Mouse (Mus musculus): ENCODE results near the gene Phox2a. TPM values are rescaled to one million over a fixed set of nuclear protein-coding genes. Genes with fewer than 3 reads are reported as not detected.

Gene Phox2a
- polyA plus RNA-seq, 2 experiments = not detected

DNA sequence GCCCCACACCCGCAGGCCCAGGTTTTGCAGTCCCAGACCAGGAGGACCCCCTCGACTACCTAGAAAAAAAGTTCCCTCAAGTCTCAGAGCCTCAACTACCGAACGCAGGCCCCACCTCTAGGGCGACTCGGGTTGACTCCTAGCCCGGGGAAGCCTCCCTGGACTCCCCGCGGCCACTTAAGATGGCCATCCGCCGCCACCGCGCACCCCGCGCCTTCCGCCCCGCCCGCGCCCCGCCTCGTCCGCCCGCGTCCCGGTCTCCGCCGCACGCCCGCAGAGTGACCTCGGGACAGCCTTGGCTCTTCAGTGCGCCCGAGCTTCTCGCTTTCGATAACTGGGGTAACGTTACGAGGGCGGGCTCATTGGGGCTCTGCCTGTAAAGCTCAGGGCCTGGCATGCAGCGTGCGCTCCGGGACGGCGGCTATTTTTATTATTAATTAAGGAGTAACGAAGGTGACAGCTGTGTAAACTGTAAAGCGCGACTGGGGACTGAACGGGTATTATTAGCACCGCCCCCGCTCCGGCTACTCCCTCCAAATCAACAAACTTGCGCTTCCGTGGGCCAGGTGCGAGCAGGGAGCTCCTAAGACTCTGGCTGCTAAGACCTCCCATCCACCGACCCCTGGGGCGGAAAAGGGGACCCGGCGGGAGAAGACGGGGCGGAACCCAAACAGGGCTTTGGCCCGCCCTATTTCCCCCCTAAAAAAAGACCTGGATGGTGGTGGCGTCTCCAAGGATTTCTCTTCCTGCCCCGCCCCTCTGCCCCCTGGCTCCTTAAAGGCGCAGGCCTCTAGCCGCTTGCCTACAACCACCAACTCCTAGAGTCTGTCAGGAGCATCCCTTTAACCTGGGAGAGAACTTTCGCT, 19.7 kb downstream of the Phox2a start, which contains the start of gene Inppl1:
Inppl1 (minus strand) TSS at position 624 of the 866 bp plus-strand sequence.
- H3K27me3 ChIP-seq (ENCODE audit: control insufficient read depth, insufficient read depth, low read length) = peaks cover 36% of the 10 kb centered on the region

DNA sequence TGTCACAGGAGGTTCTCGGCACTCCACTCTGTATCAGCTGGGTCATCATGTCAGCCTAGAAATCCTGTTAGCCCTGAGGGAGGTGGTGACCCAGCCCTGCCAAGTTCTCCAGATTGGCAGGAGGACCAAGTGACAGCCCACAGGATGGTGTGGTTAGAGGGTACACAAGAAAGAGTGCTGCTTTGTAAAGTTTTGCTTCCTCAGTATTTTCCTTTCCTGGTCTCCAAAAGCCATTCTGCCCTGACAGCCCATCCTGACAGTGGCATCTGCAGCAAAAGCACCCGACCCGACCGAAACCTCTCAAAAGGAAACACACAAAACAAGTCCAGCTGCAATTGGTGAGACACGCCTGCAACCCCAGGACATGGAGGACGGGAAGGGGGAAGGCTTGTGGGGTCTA, 26.1 kb downstream of the Phox2a start:
- Histone ChIP-seq H3K9ac (replicated peaks) (no peak overlapping the region), H3K27ac (no peak overlapping the region), H3K4me3 (ENCODE audit: insufficient read depth in 1 of 2, low read depth in 2 of 2, low read length in 2 of 2) (no peak overlapping the region), H3K27me3 (ENCODE audit: control insufficient read depth, insufficient read depth, low read length) (no peaks in the 10 kb centered on the region; the same call in 1 of the 2 replicates), H3K36me3 (replicated peaks; ENCODE audit: control insufficient read depth, insufficient read depth, low read depth) (no peaks in the 10 kb centered on the region), H3K4me2 (ENCODE audit: low read depth) (no peak overlapping the region), H3K4me1 (replicated peaks; ENCODE audit: control insufficient read depth in 2 of 2, insufficient read depth in 2 of 2, low read length in 1 of 2) (no peaks in the 10 kb centered on the region), H3K9me3 (ENCODE audit: control insufficient read depth, low read length) (no peaks in the 10 kb centered on the region)
- no peak for DNase-seq (ENCODE audit: low read depth in 3 of 3, low spot score in 3 of 3)
- TF ChIP-seq CTCF (IDR thresholded peaks at IDR 0.05; ENCODE audit: low read depth) (no peak), EP300 (IDR thresholded peaks at IDR 0.05; ENCODE audit: low read depth) (no peak)
- no peak for ATAC-seq (ENCODE audit: insufficient read depth)
- WGBS (ENCODE audit: insufficient replicate concordance) = 53% methylated on average over 6 of the region's 6 CpGs

More for the DNA sequence above, 19.7 kb downstream of the Phox2a start, which contains the start of gene Inppl1:
- Histone ChIP-seq H3K9ac (replicated peaks) (0 out of 2 replicates have a peak within 1 kb of the TSS, but pooled peaks have one; percentile 1), H3K4me1 (replicated peaks; ENCODE audit: control insufficient read depth in 2 of 2, insufficient read depth in 2 of 2, low read length in 1 of 2) (no peaks in the 10 kb centered on the region), H3K36me3 (replicated peaks; ENCODE audit: control insufficient read depth, insufficient read depth, low read depth) (no peaks in the 10 kb centered on the region), H3K4me2 (ENCODE audit: low read depth) (peak within 1 kb of the TSS; percentile 70), H3K27ac (no peak within 1 kb of the TSS), H3K9me3 (ENCODE audit: control insufficient read depth, low read length) (no peaks in the 10 kb centered on the region), H3K4me3 (ENCODE audit: insufficient read depth in 1 of 2, low read depth in 2 of 2, low read length in 2 of 2) (peak within 1 kb of the TSS; percentile 57 to 60)
- TF ChIP-seq CTCF (IDR thresholded peaks at IDR 0.05; ENCODE audit: low read depth) (0 out of 2 replicates have a peak, but pooled peaks have one; percentile 17), EP300 (IDR thresholded peaks at IDR 0.05; ENCODE audit: low read depth) (no peak)
- peak; percentile 51 for ATAC-seq (ENCODE audit: insufficient read depth)
- no peak for DNase-seq (ENCODE audit: low read depth in 3 of 3, low spot score in 3 of 3)
- WGBS (ENCODE audit: insufficient replicate concordance) = 1% methylated on average over 64 of the region's 64 CpGs

DNA sequence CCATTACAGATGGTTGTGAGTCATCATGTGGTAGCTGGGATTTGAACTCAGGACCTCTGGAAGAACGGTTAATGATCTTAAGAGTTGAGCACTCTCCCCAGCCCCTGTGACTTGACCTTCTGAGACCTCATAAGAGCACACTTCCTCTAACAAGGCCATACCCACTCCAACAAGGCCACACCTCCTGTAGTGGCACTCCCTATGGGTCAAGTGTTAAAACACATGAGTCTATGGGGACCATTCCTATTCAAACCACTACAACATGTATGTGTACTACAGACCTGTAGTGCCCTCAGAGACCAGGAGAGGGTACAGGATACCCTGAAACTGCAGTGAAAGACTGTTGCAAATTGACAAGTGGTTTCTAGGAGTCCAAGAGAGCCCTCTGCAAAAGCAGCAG, 29.8 kb downstream of the Phox2a start:
- 60% methylated on average over 1 of the region's 1 CpGs for WGBS (ENCODE audit: insufficient replicate concordance)
- Histone ChIP-seq H3K4me1 (replicated peaks; ENCODE audit: control insufficient read depth in 2 of 2, insufficient read depth in 2 of 2, low read length in 1 of 2) (no peaks in the 10 kb centered on the region), H3K4me2 (ENCODE audit: low read depth) (no peak overlapping the region), H3K27me3 (ENCODE audit: control insufficient read depth, insufficient read depth, low read length) (no peaks in the 10 kb centered on the region), H3K27ac (no peak overlapping the region), H3K36me3 (replicated peaks; ENCODE audit: control insufficient read depth, insufficient read depth, low read depth) (no peaks in the 10 kb centered on the region), H3K4me3 (ENCODE audit: insufficient read depth in 1 of 2, low read depth in 2 of 2, low read length in 2 of 2) (no peak overlapping the region), H3K9me3 (ENCODE audit: control insufficient read depth, low read length) (no peaks in the 10 kb centered on the region), H3K9ac (replicated peaks) (no peak overlapping the region)
- ATAC-seq (ENCODE audit: insufficient read depth) = no peak
- TF ChIP-seq EP300 (IDR thresholded peaks at IDR 0.05; ENCODE audit: low read depth) = no peak
- no peak for TF ChIP-seq CTCF (IDR thresholded peaks at IDR 0.05; ENCODE audit: low read depth)
- no peak for DNase-seq (ENCODE audit: low read depth in 3 of 3, low spot score in 3 of 3)

DNA sequence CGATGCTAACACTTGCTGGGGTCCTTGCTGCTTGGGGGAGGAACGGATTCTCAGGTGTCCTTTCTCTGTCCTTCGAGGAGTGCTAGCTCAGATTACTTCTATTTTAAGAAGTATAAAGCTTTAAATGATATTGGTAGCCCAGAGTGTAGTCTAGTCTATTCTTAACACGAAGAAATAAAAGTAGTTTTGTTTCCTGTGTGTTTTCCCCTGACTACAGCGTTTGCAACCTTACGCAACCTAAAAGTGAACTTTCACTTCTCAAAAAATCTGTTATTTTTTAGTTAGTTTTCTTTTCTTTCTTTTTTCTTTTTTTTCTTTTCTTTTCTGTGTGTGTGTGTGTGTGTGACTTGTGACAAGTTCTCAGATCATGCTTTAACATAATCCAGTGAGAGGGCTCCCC, 33.6 kb downstream of the Phox2a start:
- no peak overlapping the region for H3K4me3 ChIP-seq (ENCODE audit: insufficient read depth in 1 of 2, low read depth in 2 of 2, low read length in 2 of 2)
- TF ChIP-seq EP300 (IDR thresholded peaks at IDR 0.05; ENCODE audit: low read depth) (no peak), CTCF (IDR thresholded peaks at IDR 0.05; ENCODE audit: low read depth) (no peak)
- H3K4me2 ChIP-seq (ENCODE audit: low read depth) = no peak overlapping the region
- H3K9ac ChIP-seq (replicated peaks) = no peak overlapping the region
- H3K36me3 ChIP-seq (replicated peaks; ENCODE audit: control insufficient read depth, insufficient read depth, low read depth) = no peaks in the 10 kb centered on the region
- no peak overlapping the region for H3K27ac ChIP-seq
- H3K4me1 ChIP-seq (replicated peaks; ENCODE audit: control insufficient read depth in 2 of 2, insufficient read depth in 2 of 2, low read length in 1 of 2) = no peaks in the 10 kb centered on the region
- DNase-seq (ENCODE audit: low read depth in 3 of 3, low spot score in 3 of 3) (no peak), ATAC-seq (ENCODE audit: insufficient read depth) (no peak)
- 47% methylated on average over 6 of the region's 6 CpGs for WGBS (ENCODE audit: insufficient replicate concordance)
- no peaks in the 10 kb centered on the region for H3K27me3 ChIP-seq (ENCODE audit: control insufficient read depth, insufficient read depth, low read length)
- H3K9me3 ChIP-seq (ENCODE audit: control insufficient read depth, low read length) = no peaks in the 10 kb centered on the region

DNA sequence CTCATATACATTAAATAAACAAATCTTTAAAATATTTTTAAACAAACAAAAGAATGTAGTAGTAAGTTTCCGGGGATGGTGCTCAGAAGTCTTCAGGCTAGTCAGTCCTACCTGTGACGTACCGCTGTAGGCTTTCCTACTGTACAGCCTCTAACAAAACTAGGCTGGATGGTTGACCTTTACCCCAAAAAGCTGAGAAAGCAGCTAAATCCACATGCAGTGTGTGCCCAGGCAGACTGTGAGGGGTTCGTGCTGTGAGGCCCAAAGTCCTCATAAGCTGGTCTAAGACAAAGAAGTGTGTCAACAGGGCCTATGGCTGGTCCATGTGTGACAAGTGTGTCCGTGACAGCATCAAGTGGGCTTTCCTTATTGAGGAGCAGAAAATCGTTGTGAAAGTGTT, 34.7 kb downstream of the Phox2a start:
- H3K36me3 ChIP-seq (replicated peaks; ENCODE audit: control insufficient read depth, insufficient read depth, low read depth) = no peaks in the 10 kb centered on the region
- H3K27ac ChIP-seq = no peak overlapping the region
- H3K4me1 ChIP-seq (replicated peaks; ENCODE audit: control insufficient read depth in 2 of 2, insufficient read depth in 2 of 2, low read length in 1 of 2) = no peaks in the 10 kb centered on the region
- H3K4me3 ChIP-seq (ENCODE audit: insufficient read depth in 1 of 2, low read depth in 2 of 2, low read length in 2 of 2) = no peak overlapping the region
- H3K9me3 ChIP-seq (ENCODE audit: control insufficient read depth, low read length) = no peaks in the 10 kb centered on the region
- no peak for TF ChIP-seq EP300 (IDR thresholded peaks at IDR 0.05; ENCODE audit: low read depth)
- TF ChIP-seq CTCF (IDR thresholded peaks at IDR 0.05; ENCODE audit: low read depth) = no peak
- WGBS (ENCODE audit: insufficient replicate concordance) = 68% methylated on average over 6 of the region's 6 CpGs
- no peak for ATAC-seq (ENCODE audit: insufficient read depth)
- no peaks in the 10 kb centered on the region for H3K27me3 ChIP-seq (ENCODE audit: control insufficient read depth, insufficient read depth, low read length)
- H3K4me2 ChIP-seq (ENCODE audit: low read depth) = no peak overlapping the region
- H3K9ac ChIP-seq (replicated peaks) = no peak overlapping the region
- no peak for DNase-seq (ENCODE audit: low read depth in 3 of 3, low spot score in 3 of 3)
